Mouse (Mus musculus) CH12.LX (cell line): ENCODE measurements around the gene Gm9999. TPM values are rescaled to one million over a fixed set of nuclear protein-coding genes. Genes with fewer than 3 reads are reported as not detected.

Source experiments
- DNase-seq: peaks from one replicate; pipeline ENCODE4 v3.0.0-alpha.2; 2013; ENCODE audit errors: extremely low read depth
- H3K27ac ChIP-seq: 2 replicates; pipeline ENCODE4 v1.5.1; 2012; ENCODE audit warnings: low read depth, mild to moderate bottlenecking, control low read depth, moderate library complexity; ENCODE audit not compliant: insufficient read depth
- H3K27me3 ChIP-seq: replicated peaks from 2 replicates; pipeline ENCODE3; 2012; ENCODE audit warnings: inconsistent platforms
- H3K36me3 ChIP-seq, 2 experiments: replicated peaks in 1 of 2; 2 replicates each; pipeline versions ENCODE3 to v1.6.1; 2012; ENCODE audit warnings: inconsistent platforms in 1 of 2, low read length in 1 of 2, mild to moderate bottlenecking in 1 of 2, mixed read lengths in 1 of 2, moderate library complexity in 1 of 2; ENCODE audit not compliant: control insufficient read depth in 1 of 2, insufficient read depth in 1 of 2
- H3K4me1 ChIP-seq, 2 experiments: 2 replicates each; pipeline ENCODE4 v1.6.1; 2012; ENCODE audit warnings: inconsistent platforms in 1 of 2, moderate library complexity in 1 of 2; ENCODE audit not compliant: insufficient read depth in 2 of 2, control insufficient read depth in 1 of 2
- H3K4me2 ChIP-seq: 2 replicates; pipeline ENCODE4 v1.6.1; 2012; ENCODE audit warnings: low read depth, mild to moderate bottlenecking, control low read depth; ENCODE audit not compliant: poor library complexity, insufficient read depth, severe bottlenecking
- H3K4me3 ChIP-seq, 3 experiments: fragments of 150-350 bp in 1 of 3; sonication (generic) in 1 of 3; replicated peaks in 1 of 3; 2 replicates each; pipeline versions ENCODE3 to v1.5.1; 2011 to 2012; ENCODE audit warnings: low read depth in 2 of 3, low read length in 2 of 3, mild to moderate bottlenecking in 2 of 3, moderate library complexity in 2 of 3, control low read depth in 1 of 3, improper control_type of control experiment in 1 of 3, inconsistent platforms in 1 of 3, mixed read lengths in 1 of 3; ENCODE audit not compliant: poor library complexity in 1 of 3
- H3K79me2 ChIP-seq: replicated peaks from 2 replicates; pipeline ENCODE4 v1.6.1; 2012; ENCODE audit warnings: mild to moderate bottlenecking, moderate library complexity; ENCODE audit not compliant: control insufficient read depth, poor library complexity, insufficient read depth, severe bottlenecking; ENCODE audit errors: extremely low read depth
- H3K9ac ChIP-seq: 2 replicates; pipeline ENCODE4 v1.6.1; 2012; ENCODE audit warnings: low read depth, mild to moderate bottlenecking, control low read depth, moderate library complexity; ENCODE audit not compliant: insufficient read depth
- H3K9me3 ChIP-seq: replicated peaks from 2 replicates; pipeline ENCODE3; 2012; ENCODE audit warnings: low read length, inconsistent platforms, mixed read lengths
- CHD1 ChIP-seq: IDR thresholded peaks from 2 replicates; pipeline ENCODE4 v1.6.1; 2012; ENCODE audit warnings: low read depth, low read length, improper control_type of control experiment, inconsistent platforms
- CHD2 ChIP-seq: IDR thresholded peaks from 2 replicates; pipeline ENCODE4 v1.6.1; 2011; ENCODE audit warnings: low read length, improper control_type of control experiment
- CTCF ChIP-seq, 2 experiments: IDR thresholded peaks in 1 of 2; conservative IDR thresholded peaks in 1 of 2; 2 replicates each; pipeline ENCODE4 v1.5.1; 2011 to 2012; ENCODE audit warnings: low read depth in 2 of 2, low read length in 2 of 2, improper control_type of control experiment in 1 of 2, inconsistent platforms in 1 of 2, mild to moderate bottlenecking in 1 of 2, moderate library complexity in 1 of 2
- E2F4 ChIP-seq: IDR thresholded peaks from 2 replicates; pipeline ENCODE4 v1.6.1; 2011; ENCODE audit warnings: low read depth, low read length, improper control_type of control experiment; ENCODE audit not compliant: insufficient replicate concordance
- ELF1 ChIP-seq: IDR thresholded peaks from 2 replicates; pipeline ENCODE4 v1.6.1; 2014; ENCODE audit warnings: low read depth, mild to moderate bottlenecking, inconsistent platforms, low read length, improper control_type of control experiment
- EP300 ChIP-seq: IDR thresholded peaks from 2 replicates; pipeline ENCODE4 v1.6.1; 2011; ENCODE audit warnings: low read length, improper control_type of control experiment
- ETS1 ChIP-seq: conservative IDR thresholded peaks from 2 replicates; pipeline ENCODE4 v1.6.1; 2012; ENCODE audit warnings: low read depth, mild to moderate bottlenecking, inconsistent platforms, low read length, improper control_type of control experiment, moderate library complexity
- GABPA ChIP-seq: IDR thresholded peaks from 2 replicates; pipeline ENCODE4 v1.6.1; 2012; ENCODE audit warnings: low read depth, low read length, improper control_type of control experiment, inconsistent platforms; ENCODE audit not compliant: insufficient replicate concordance
- HCFC1 ChIP-seq: IDR thresholded peaks from 2 replicates; pipeline ENCODE4 v1.6.1; 2012; ENCODE audit warnings: low read depth, mild to moderate bottlenecking, inconsistent platforms, low read length, improper control_type of control experiment
- JUN ChIP-seq: IDR thresholded peaks from 2 replicates; pipeline ENCODE4 v1.6.1; 2011; ENCODE audit warnings: low read depth, mild to moderate bottlenecking, low read length, improper control_type of control experiment, moderate library complexity; ENCODE audit not compliant: insufficient read depth
- KAT2A ChIP-seq: IDR thresholded peaks from 2 replicates; pipeline ENCODE4 v1.6.1; 2012; ENCODE audit warnings: low read length, improper control_type of control experiment, inconsistent platforms; ENCODE audit not compliant: insufficient replicate concordance
- MAFK ChIP-seq: IDR thresholded peaks from 2 replicates; pipeline ENCODE4 v1.6.1; 2011; ENCODE audit warnings: low read length, improper control_type of control experiment; ENCODE audit not compliant: insufficient replicate concordance
- MAZ ChIP-seq: IDR thresholded peaks from 2 replicates; pipeline ENCODE4 v1.6.1; 2012; ENCODE audit warnings: low read depth, mild to moderate bottlenecking, inconsistent platforms, low read length, improper control_type of control experiment, moderate library complexity
- MYC ChIP-seq: IDR thresholded peaks from 2 replicates; pipeline ENCODE4 v1.6.1; 2011; ENCODE audit warnings: low read depth, mild to moderate bottlenecking, improper control_type of control experiment, low read length
- NELFE ChIP-seq: IDR thresholded peaks from 2 replicates; pipeline ENCODE4 v1.6.1; 2011; ENCODE audit warnings: low read depth, low read length, improper control_type of control experiment
- POLR2A ChIP-seq: IDR thresholded peaks from 2 replicates; pipeline ENCODE4 v1.6.1; 2011; ENCODE audit warnings: low read depth, mild to moderate bottlenecking, improper control_type of control experiment, low read length
- POLR2AphosphoS2 ChIP-seq: IDR thresholded peaks from 2 replicates; pipeline ENCODE4 v1.6.1; 2011; ENCODE audit warnings: low read depth, low read length, improper control_type of control experiment
- RAD21 ChIP-seq: IDR thresholded peaks from 2 replicates; pipeline ENCODE4 v1.6.1; 2011; ENCODE audit warnings: low read depth, mild to moderate bottlenecking, low read length, improper control_type of control experiment, moderate library complexity
- RCOR1 ChIP-seq: conservative IDR thresholded peaks from 2 replicates; pipeline ENCODE4 v1.6.1; 2012; ENCODE audit warnings: low read depth, mild to moderate bottlenecking, inconsistent platforms, low read length, improper control_type of control experiment
- TBP ChIP-seq: conservative IDR thresholded peaks from 2 replicates; pipeline ENCODE4 v1.6.1; 2011; ENCODE audit warnings: low read depth, low read length, improper control_type of control experiment
- UBTF ChIP-seq: IDR thresholded peaks from 2 replicates; pipeline ENCODE4 v1.6.1; 2012; ENCODE audit warnings: low read depth, mild to moderate bottlenecking, inconsistent platforms, low read length, improper control_type of control experiment, moderate library complexity
- ZMIZ1 ChIP-seq: IDR thresholded peaks from 2 replicates; pipeline ENCODE4 v1.6.1; 2012; ENCODE audit warnings: low read depth, mild to moderate bottlenecking, inconsistent platforms, low read length, improper control_type of control experiment
- dilution Hi-C: fragments of 300-500 bp; cut with MboI; formaldehyde crosslinking; loops from 2 replicates; pipeline ENCODE4 v1.14.3; 2020; ENCODE audit warnings: low sequenced_read_pairs; ENCODE audit not compliant: extremely low pct_unique_long_range_greater_than_20kb, extremely low pct_ligation_motif_present
- in situ Hi-C: fragments of 300-500 bp; cut with MboI; formaldehyde crosslinking; loops from 3 replicates; pipeline ENCODE4 v1.14.3; 2019; ENCODE audit warnings: low sequenced_read_pairs, low pct_ligation_motif_present, low pct_unique_long_range_greater_than_20kb, mixed read lengths
- polyA plus RNA-seq: library from polyadenylated mRNA; unstranded; fragments of >175 nt; gene quantifications from 2 replicates; pipeline ENCODE4 v1.2.1, GENCODE M21; 2012; ENCODE audit warnings: low read depth; ENCODE audit not compliant: insufficient read length
- total RNA-seq, 2 experiments: library from RNA; depleted of rRNA; stranded (reverse); fragments of 300-350 nt in 1 of 2; fragments of >200 nt in 1 of 2; gene quantifications; 2 replicates each; pipeline ENCODE4 v1.2.3; 2012 to 2014

Gene Gm9999
- total and polyA plus RNA-seq, 3 experiments = not detected

- in situ Hi-C loops = no loop called here
- TF ChIP-seq HCFC1 (no peak), RCOR1 (no peak), POLR2AphosphoS2 (no peak), MYC (no peak), CTCF (conservative IDR thresholded peaks at IDR 0.05 in 1 of 2, IDR thresholded peaks at IDR 0.05 in 1 of 2; ENCODE audit: low read depth in 2 of 2, low read length in 2 of 2) (no peak), E2F4 (no peak), MAFK (no peak), MAZ (no peak), GABPA (no peak)
- TF ChIP-seq, all 38 proteins: peak for 0
- DNase-seq = no peak
- H3K9me3 ChIP-seq = no peaks in the 10 kb centered on the region
- peaks cover 66% of the 10 kb centered on the region for H3K79me2 ChIP-seq
- H3K4me2 ChIP-seq = no peak overlapping the region
- H3K27me3 ChIP-seq = no peaks in the 10 kb centered on the region
- H3K4me3 ChIP-seq = no peak overlapping the region
- H3K4me1 ChIP-seq = peaks cover 20 to 86% of the 10 kb centered on the region in 2 experiments
- H3K27ac ChIP-seq = no peak overlapping the region
- H3K9ac ChIP-seq = no peak overlapping the region
- dilution Hi-C loops = no loop called here
- H3K36me3 ChIP-seq = peaks cover 18 to 52% of the 10 kb centered on the region in 2 experiments
Measured at GRCm38 (mm10) chr7:47001125-47001899, 17.9 kb downstream of the Gm9999 start.

GRCm38 (mm10) chr7:47001900-47002275, 18.5 kb downstream of the Gm9999 start:
- Histone ChIP-seq H3K27ac (no peak overlapping the region), H3K4me3 (no peak overlapping the region)
- TF ChIP-seq POLR2A (no peak), UBTF (no peak), JUN (no peak), NELFE (no peak), MAFK (no peak), KAT2A (no peak), ETS1 (no peak), TBP (no peak), ZMIZ1 (no peak), CHD2 (no peak), RAD21 (no peak), ELF1 (no peak), RCOR1 (no peak), CHD1 (no peak), EP300 (no peak)
- TF ChIP-seq, all 38 proteins: peak for 0
- no peak overlapping the region for H3K4me2 ChIP-seq
- in situ Hi-C loops = no loop called here
- DNase-seq = no peak
- H3K36me3 ChIP-seq = peaks cover 17 to 46% of the 10 kb centered on the region in 2 experiments
- H3K27me3 ChIP-seq = no peaks in the 10 kb centered on the region
- peaks cover 68% of the 10 kb centered on the region for H3K79me2 ChIP-seq
- dilution Hi-C loops = no loop called here
- no peaks in the 10 kb centered on the region for H3K9me3 ChIP-seq
- no peak overlapping the region for H3K9ac ChIP-seq
- peaks cover 20 to 83% of the 10 kb centered on the region in 2 experiments for H3K4me1 ChIP-seq
